Mouse (Mus musculus): Measurements from ENCODE around the gene Sox6. TPM values are rescaled to one million over a fixed set of nuclear protein-coding genes. Genes with fewer than 3 reads are reported as not detected.

Sox6 gene
- total RNA-seq, 4 experiments from 2014 or later = 10.8 to 17.3 (median 12.6) TPM

DNA sequence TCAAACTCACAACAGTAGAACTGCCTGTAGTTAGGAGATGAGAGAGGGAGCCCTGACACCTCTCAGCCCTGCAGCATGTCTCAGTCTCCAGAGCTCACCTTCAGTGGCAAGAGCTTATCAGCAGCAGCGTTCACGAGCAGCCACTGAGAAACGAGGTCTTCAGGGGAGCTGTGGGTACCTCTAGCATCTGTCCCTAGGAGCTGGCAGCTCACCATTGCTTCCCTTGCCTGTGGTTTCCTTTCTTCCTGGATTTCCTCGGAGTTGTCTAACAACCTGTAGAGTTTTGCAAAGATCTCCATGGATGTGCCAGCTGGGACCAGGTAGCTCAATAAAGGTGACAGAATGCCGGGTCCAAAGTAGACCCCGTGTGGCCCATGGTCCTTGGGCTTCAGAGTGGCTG lies 563.4 kb downstream of the Sox6 start:
- no peak for DNase-seq

DNA sequence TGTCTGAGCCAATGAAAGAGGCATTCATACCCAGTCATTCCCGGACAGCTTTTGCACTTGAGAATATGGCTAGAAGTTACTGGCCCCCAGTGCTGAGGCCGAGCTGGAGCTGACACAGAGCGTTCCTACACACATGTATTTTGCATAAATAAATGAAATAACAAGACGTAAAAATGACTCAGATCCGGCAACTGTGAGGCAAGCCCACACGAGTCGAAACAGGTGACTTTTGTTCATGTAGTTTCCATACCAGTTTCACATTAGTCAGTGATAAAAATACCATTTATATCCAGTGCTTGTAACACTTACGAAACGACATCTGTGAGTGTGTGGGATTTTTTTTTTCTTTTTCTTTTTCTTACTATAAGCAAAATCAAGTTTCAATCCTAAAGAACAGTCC lies 564.5 kb downstream of the Sox6 start:
- no peak for DNase-seq

DNA sequence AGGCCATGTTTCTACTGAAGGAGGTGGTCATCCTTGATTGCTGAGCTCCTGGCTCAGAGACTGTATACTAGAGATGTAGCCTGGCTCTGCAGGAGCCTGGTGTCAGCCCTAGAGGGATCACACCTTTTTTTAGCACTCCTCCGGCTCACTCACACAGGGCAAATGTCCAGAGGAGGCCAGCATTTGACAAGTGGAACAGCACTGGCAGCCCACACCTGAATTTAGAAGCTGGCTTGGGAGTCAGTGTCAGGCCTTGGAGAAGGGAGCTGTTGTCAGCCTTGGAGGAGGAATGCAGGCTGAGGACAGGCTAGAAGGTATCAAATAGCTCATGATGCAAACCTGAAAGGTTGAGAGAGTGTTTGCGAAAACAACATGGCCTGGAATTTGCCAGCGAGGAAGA lies 565.7 kb downstream of the Sox6 start:
- DNase-seq = no peak

DNA sequence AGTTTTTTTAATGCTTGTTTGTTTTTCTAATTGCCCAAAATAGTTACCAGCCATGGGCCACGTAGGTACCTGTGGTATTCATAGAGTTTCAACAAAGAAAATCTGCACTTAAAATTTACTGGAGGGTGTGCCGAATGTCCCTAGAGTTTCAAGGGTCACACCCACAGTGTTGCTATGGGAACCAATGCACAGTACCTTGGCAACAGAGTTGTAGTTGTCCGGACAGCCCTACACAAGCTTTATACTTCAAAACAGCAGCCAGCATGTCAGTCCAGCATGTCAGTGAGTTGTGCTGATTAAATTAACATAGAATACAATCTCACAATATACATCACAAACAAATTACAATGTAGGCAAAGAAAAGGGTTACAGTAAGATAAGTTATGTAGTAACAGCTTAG lies 567.1 kb downstream of the Sox6 start:
- no peak for DNase-seq

DNA sequence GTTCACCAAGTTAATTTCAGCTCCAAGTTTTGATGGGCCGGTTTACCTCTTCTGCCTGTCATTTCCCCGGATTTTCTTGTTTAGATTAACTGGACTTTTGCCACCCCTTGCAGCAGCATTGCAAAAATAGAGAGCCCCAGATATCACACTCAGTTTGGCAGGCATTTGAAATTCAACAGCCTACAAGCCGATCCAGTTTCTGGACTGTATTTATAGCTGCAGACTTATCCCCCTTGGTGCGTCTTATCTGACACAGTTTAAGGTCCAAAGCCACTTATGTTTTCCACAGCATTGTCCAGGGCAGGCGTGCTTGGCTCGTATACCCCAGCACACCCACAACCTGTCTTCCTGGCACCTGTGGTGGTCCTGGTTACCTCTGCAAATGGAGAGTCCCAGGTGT lies 571.8 kb downstream of the Sox6 start:
- no peak for DNase-seq

DNA sequence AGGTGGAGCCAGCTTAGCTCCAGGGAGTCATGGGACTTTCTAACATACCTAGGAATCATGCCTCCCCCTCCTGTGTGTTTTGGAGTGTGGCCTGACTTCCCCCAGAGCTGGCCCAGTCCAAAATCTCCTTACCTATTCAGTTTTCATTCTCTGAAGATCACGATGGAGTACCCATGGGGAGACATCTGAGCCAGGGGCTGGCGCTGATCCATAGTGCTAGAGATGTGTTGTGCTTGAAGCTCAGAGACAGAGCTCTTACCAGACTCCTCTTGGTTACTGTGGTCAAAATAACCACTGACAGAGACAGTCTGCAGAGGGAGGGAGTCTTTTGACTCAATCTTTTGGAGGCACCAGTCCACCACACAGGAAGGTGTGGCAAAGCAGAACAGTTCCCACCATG lies 575.2 kb downstream of the Sox6 start:
- DNase-seq = no peak

DNA sequence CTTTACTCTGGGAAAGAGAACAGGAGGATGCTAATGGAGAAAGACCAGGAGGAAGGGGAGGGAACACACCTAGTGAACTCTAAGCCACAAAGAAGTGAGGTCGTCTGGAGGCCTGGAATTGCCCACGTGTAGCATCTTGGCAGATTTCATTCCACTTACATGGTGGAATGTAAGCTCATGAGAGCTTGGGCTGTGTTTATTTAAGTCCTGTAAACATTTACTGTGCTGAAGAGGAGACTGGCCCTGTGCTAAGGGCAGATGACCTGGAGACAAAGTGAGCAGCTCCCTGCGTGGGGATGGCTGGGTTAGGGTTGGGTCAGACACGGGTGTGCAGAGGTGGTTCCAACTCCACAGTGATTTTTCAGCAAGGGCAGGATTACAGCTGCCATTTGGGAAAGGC lies 576.3 kb downstream of the Sox6 start:
- no peak for DNase-seq

DNA sequence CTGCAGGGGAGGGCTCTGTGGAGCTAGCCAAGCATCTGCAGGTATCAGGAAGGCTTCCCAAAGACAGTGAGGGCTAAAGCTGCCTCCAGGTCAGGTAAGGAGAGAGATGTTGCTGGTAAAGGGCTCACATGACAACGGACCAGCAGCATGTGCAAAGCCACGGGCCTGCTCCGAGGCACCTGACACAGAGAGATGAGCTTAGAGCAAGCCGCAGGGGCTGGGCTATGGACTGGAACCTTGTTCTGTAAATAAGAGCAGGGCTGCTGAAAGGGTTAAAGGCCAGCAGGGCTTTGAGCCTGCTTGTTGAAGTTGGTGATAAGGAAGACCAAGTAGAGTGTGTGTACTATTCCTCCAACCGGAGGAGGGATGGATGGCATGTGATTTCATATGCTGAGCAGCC lies 583.6 kb downstream of the Sox6 start:
- DNase-seq = no peak

DNA sequence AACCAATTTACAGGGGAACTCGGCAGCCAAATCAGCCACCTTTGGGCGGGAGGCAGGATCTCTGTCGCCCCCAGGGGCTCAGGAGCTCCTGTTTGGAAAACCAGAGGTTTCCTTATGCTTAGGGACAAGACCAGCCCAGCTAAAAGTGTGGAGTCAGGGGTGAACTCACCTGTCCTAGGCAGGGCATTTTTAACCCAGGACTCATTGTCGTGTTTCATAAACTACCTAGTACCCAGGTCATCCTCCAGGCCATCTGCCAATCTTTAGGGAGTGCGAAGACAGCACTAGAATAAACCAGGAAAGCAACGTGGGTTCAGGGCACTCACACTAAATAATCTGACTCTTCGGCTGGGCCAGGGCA lies 584.9 kb downstream of the Sox6 start:
- no peak for DNase-seq

DNA sequence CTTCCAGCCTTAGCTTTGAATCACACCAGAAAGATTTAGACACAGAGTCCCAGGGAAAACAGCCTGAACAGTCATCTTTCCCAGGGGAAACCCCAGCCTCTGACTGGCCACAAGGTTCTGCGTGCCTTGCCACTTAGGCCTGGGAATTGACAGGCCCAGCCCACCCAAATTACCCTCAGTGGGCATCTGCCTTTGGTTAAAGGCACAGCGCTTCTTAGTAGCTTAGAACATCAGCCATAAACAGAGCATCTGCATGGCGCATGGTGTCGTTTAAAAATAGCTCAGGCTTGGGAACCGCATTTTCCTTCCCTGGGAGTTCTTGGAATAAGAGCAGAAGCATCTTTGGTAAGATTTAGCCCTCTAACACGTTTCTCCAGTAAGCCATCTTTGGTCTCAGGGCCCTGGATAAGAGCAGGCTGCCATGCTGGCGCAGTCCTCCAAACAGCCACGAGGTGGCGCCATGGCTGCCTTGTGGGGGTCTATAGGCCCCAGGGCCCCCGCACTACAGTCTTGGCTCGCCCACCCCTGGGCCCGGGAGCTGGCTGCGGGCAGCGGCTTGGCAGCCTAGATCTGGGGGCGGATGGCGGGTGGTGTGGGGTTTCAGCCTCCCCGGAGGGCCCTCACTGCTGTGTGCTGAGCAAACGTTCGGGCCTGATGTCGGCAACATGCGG lies 585.4 kb downstream of the Sox6 start:
- no peak for DNase-seq

DNA sequence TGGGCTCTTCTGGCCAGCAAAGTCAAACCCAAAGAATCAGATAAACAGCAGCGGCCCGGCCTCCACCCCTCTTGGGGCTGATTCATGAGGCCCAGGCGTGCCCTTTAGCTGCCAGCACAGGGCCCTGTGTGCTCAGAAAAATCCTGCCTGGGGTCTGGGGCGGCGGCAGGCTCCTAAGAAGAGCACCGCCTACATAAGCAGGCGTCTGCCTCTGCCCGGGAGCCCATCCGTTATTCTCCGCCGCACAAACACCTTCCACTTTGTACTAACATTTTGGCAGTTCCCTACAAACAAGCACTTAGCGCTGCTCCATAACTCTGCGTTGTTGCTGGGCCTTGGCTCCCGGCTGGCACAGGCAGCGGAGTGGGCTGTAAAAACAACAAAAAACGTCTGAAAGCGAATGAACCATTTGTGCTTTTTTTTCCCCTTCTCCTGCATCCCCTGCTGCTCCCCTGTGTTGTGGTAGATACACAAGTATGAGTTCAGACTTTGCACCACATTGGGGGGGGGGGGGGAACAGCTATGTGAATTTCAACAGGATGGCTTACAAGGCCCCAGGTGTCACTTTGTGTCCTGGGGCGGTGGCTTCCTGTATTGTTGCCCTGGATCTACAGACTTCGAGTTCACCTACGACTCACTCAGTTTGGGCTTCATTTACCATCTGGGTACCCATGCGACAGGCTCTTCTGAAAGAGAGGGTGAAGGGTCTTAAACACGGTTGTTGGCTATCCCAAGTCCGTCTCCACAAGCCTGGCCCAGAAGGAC lies 588.0 kb downstream of the Sox6 start:
- DNase-seq = no peak

DNA sequence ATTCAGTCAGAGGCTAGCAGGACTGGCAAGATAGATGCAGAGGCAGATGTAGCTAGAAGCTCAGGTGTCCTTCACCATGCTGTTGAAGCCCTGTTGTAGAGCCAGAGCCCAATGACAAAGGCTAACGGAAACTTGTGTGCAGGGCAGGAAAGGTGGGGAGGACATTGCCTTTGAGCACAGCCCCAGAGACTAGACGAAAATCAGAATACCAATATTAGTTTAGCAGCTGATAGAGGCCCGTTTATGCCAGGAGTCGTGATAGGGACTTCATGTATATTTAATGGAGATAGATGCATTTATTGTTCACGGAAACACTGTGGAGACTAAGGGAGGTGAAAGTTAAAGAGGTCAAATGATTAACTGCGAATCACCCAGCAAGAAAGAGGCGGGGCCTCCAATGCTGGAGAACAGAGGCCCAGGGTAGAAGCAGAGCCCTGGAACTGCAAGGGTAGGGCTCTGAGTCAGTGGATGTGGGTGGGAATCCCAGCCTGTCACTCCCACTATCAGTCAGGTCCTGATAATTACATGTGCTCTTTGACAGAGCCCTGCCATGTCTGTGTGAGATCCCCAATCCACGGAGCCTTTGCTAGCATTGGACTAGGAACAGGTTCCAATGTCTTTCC lies 590.1 kb downstream of the Sox6 start:
- no peak for DNase-seq

DNA sequence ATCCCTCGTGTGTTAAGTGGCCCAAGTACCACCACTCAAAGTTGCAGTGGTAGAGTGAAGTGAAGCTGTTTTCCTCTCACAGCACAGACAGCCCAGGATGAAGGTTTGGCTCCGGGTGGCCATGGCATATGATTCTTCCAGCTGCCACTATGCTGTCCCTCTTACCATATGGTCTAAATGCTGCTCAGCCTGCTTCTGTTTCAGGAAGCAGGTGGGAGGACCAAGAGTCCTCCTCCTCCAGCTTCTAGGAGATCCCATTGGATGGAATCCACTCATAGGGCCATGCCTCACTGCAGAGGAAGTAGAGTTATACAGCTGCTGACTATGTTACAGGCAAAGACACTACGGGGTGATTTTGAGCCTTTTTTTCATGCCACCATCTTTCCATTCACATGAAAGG lies 591.5 kb downstream of the Sox6 start:
- DNase-seq = no peak

DNA sequence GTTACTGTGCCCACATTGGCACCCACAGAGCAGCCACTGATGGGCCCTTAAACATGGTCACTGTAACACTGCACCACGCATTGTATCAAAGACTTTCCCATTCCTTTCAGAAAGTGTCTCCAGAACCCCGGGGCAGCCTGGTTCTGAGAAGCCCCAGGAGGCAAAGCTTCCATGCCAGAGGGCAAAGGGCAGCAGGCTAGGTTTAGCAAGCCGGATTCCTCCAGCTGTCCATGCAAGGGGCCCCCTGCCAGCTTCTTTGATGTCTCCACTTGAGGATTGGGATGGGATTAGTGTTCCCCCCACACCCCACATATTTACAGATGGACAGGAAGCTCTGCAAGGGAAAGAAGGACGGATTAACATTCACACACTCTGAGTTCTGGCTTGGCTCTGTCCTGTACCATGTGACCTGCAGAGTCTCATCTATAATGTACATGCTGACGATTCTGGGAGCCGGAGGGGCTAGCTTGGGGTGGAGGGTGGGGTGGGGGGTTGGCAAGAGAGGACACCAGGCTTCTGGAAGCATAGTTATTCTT lies 592.0 kb downstream of the Sox6 start:
- no peak for DNase-seq

DNA sequence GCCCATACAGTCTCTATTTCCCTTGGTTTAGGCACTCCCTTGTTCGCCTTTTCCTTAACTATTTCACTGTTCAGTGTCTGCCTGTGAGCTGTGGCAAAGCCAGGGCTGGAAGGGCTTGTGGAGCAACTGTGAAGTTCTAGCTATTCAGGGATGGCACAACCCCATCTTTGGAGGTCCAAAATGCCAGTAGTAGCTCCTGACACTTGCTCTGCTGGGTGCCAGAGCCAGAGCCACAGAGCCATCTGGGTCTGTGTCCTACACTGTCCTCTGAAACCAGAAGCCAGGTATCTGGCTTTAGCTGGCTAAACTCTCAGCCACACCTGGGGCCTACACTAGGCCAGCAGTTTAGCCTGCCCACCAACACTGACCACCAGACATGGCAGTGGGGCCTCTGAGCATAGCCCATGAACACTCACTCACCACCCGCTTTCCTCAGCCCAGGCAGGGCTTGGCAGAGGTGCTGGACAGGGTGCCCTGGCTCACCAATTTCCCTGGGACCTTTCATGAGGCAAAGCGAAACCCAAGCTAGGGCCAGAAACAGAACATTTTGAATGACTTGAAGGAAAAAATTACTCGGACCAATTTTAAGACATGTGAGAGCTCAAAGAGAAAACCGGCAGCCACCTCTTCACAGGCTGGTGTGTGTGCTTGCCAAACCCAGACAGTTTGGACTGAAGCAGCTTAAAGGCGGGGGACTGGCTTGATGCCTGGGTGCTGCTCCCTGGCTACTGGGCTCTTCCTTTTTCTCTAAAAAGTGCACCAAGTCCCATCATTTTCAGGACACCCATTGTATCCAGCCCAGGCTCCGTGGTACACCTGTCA lies 612.2 kb downstream of the Sox6 start:
- no peak for DNase-seq

DNA sequence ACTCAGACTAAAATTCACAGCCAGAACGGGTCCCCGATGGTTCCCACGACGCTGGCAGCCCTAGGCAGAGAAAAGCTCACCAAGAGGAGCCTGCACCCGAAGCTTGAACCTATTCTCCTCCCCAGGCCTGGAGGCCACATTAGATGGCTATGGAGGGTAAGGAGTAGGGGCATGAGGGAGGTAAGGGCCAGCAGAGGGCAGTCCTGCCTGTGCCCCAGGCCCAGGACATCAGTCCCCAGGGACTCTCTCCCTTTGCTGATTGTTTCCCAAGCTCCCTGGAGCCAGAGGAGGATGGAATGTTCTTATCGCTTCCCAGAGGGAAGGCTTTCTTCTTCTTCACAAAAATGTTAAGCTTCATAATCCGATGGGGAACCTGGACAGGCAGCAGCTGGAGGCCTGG lies 615.8 kb downstream of the Sox6 start:
- no peak for DNase-seq

DNA sequence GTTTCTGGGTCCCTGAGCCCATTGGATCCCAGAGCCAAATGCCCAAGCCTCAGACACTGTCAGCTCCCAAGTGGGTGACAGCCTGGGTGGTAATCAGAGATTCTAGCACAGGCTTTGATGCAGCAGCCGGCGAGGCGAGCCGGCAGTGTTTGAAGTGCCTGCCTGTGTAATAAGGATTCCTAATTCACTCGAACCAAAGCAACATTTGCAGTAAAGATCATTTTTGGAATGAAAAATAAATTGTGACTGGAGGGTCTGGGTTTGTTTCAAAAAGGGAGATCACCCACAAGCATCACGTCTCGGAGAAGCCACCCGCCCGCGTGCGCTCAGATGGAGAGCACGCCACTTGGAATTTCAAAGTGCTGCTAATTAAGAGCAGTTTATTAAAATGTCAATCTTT lies 617.6 kb downstream of the Sox6 start:
- DNase-seq = no peak

Other genes with a start within 250 kb of the Sox6 start
- gene 1110004F10Rik, start 601 bp upstream of the Sox6 start, total RNA-seq (2022) = 100 to 1,000 TPM; 101 to 138 (median 123) TPM
- gene Gm4353, start 45.8 kb upstream of the Sox6 start, total RNA-seq (2022) = 1 to 10 TPM; 3.4 to 7.7 (median 5.0) TPM